Mouse (Mus musculus): Measurements from ENCODE around the gene Olfr875. TPM values are rescaled to one million over a fixed set of nuclear protein-coding genes. Genes with fewer than 3 reads are reported as not detected.

The Olfr875 gene
- total RNA-seq, 2 experiments from 2014 or later = not detected

Other genes with a start within 250 kb of the Olfr875 start
- not detected in 2 replicates for gene Esam, start 243.8 kb upstream of the Olfr875 start, total RNA-seq (2015; ENCODE audit: low replicate concordance)
- gene Esam, start 243.8 kb upstream of the Olfr875 start, total RNA-seq (2017; ENCODE audit: low replicate concordance) = not detected in 2 replicates
- not detected in 2 replicates for gene Vsig2, start 232.6 kb upstream of the Olfr875 start, total RNA-seq (2015; ENCODE audit: low replicate concordance)
- gene Vsig2, start 232.6 kb upstream of the Olfr875 start, total RNA-seq (2017; ENCODE audit: low replicate concordance) = not detected in 2 replicates
- gene Nrgn, start 219.0 kb upstream of the Olfr875 start, total RNA-seq (2015; ENCODE audit: low replicate concordance) = 1.1 and 3.8 TPM in 2 replicates
- 2.3 TPM in 1 of 2 replicates, not detected in the other for gene Nrgn, start 219.0 kb upstream of the Olfr875 start, total RNA-seq (2017; ENCODE audit: low replicate concordance)
- 2.2 and 2.5 TPM in 2 replicates for gene Siae, start 216.2 kb upstream of the Olfr875 start, total RNA-seq (2015; ENCODE audit: low replicate concordance)
- 3.6 and 5.9 TPM in 2 replicates for gene Siae, start 216.2 kb upstream of the Olfr875 start, total RNA-seq (2017; ENCODE audit: low replicate concordance)
- not detected in 2 replicates for gene Spa17, start 158.1 kb upstream of the Olfr875 start, total RNA-seq (2015; ENCODE audit: low replicate concordance)
- 11.6 TPM in 1 of 2 replicates, not detected in the other for gene Spa17, start 158.1 kb upstream of the Olfr875 start, total RNA-seq (2017; ENCODE audit: low replicate concordance)
- gene Tbrg1, start 114.5 kb upstream of the Olfr875 start, total RNA-seq (2015; ENCODE audit: low replicate concordance) = 16.9 and 30.6 TPM in 2 replicates
- gene Tbrg1, start 114.5 kb upstream of the Olfr875 start, total RNA-seq (2017; ENCODE audit: low replicate concordance) = 19.5 and 25.8 TPM in 2 replicates
- gene Panx3, start 102.6 kb upstream of the Olfr875 start, total RNA-seq (2015; ENCODE audit: low replicate concordance) = not detected in 2 replicates
- not detected in 2 replicates for gene Panx3, start 102.6 kb upstream of the Olfr875 start, total RNA-seq (2017; ENCODE audit: low replicate concordance)
- gene Olfr160, start 55.6 kb upstream of the Olfr875 start, total RNA-seq (2015; ENCODE audit: low replicate concordance) = not detected in 2 replicates
- not detected in 2 replicates for gene Olfr160, start 55.6 kb upstream of the Olfr875 start, total RNA-seq (2017; ENCODE audit: low replicate concordance)
- gene Olfr874, start 26.8 kb upstream of the Olfr875 start, total RNA-seq (2015; ENCODE audit: low replicate concordance) = not detected in 2 replicates
- gene Olfr874, start 26.8 kb upstream of the Olfr875 start, total RNA-seq (2017; ENCODE audit: low replicate concordance) = not detected in 2 replicates
- gene Olfr876, start 31.2 kb downstream of the Olfr875 start, total RNA-seq (2015; ENCODE audit: low replicate concordance) = not detected in 2 replicates
- not detected in 2 replicates for gene Olfr876, start 31.2 kb downstream of the Olfr875 start, total RNA-seq (2017; ENCODE audit: low replicate concordance)
- not detected in 2 replicates for gene Olfr877, start 82.4 kb downstream of the Olfr875 start, total RNA-seq (2015; ENCODE audit: low replicate concordance)
- gene Olfr877, start 82.4 kb downstream of the Olfr875 start, total RNA-seq (2017; ENCODE audit: low replicate concordance) = not detected in 2 replicates
- not detected in 2 replicates for gene Olfr145, start 124.9 kb downstream of the Olfr875 start, total RNA-seq (2015; ENCODE audit: low replicate concordance)
- not detected in 2 replicates for gene Olfr145, start 124.9 kb downstream of the Olfr875 start, total RNA-seq (2017; ENCODE audit: low replicate concordance)
- not detected in 2 replicates for gene Olfr878, start 146.0 kb downstream of the Olfr875 start, total RNA-seq (2015; ENCODE audit: low replicate concordance)
- gene Olfr878, start 146.0 kb downstream of the Olfr875 start, total RNA-seq (2017; ENCODE audit: low replicate concordance) = not detected in 2 replicates
- not detected in 2 replicates for gene Olfr881, start 220.0 kb downstream of the Olfr875 start, total RNA-seq (2015; ENCODE audit: low replicate concordance)
- not detected in 2 replicates for gene Olfr881, start 220.0 kb downstream of the Olfr875 start, total RNA-seq (2017; ENCODE audit: low replicate concordance)

All from erythroid progenitor cell, adult 5-6 weeks (primary cell).